8 mouse cellular contexts compared by ENCODE assay signal in the genomic region with DNA sequence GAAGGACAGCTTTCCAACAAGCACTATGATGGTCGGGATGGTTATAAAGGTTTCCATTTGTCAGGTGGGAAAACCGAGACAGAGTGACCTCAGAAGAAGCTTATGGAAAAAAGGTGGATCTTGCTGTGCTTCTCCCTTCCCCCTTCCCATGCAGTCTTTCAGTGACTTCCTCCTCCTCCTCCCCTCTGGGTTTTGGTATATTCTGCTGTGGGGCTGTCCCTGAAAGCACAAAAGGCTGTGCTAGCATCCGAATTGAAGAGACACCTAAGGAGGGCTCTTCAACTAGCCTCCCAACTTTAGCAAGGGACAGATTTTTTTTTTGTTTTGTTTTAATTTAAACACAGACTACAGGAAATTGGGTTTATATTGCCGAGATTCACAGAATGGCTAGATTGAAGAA. TPM values are rescaled to one million over a fixed set of nuclear protein-coding genes. Genes with fewer than 3 reads are reported as not detected.
A peak's percentile ranks its signal among the peaks of the same experiment; 100 is the strongest.
DNase-seq lines count a peak whose midpoint lies in the region; ATAC-seq lines count a peak whose summit lies in the region.

No protein-coding gene starts in this region.

- 13% methylated on average over 4 of the region's 4 CpGs for WGBS in heart, embryonic 10.5 days
- WGBS in forebrain, embryonic 14.5 days, result 11% methylated on average over 4 of the region's 4 CpGs
- 5% methylated on average over 4 of the region's 4 CpGs for WGBS in liver, embryonic 13.5 days (ENCODE audit: insufficient replicate concordance)

- H3K9ac ChIP-seq in forebrain, embryonic 14.5 days (ENCODE audit: low read length), result peak overlapping the region; percentile 62
- no peak overlapping the region for H3K9ac ChIP-seq in liver, embryonic 13.5 days

- no peak overlapping the region for H3K27ac ChIP-seq in heart, embryonic 10.5 days
- no peak overlapping the region for H3K27ac ChIP-seq in forebrain, embryonic 14.5 days (ENCODE audit: low read depth, low read length)
- no peak overlapping the region for H3K27ac ChIP-seq in liver, embryonic 13.5 days

- no peaks in the 10 kb centered on the region for H3K36me3 ChIP-seq in heart, embryonic 10.5 days
- H3K36me3 ChIP-seq in forebrain, embryonic 14.5 days (ENCODE audit: control insufficient read depth, insufficient read depth, low read length), result no peaks in the 10 kb centered on the region
- H3K36me3 ChIP-seq in liver, embryonic 13.5 days, result no peaks in the 10 kb centered on the region

- peaks cover 55% of the 10 kb centered on the region for H3K27me3 ChIP-seq in heart, embryonic 10.5 days (ENCODE audit: insufficient read depth, poor library complexity, severe bottlenecking)
- H3K27me3 ChIP-seq in forebrain, embryonic 14.5 days (replicated peaks; ENCODE audit: control insufficient read depth, insufficient read depth, low read length), result 0 out of 2 replicates have a peak, but pooled peaks cover 2% of the 10 kb centered on the region
- H3K27me3 ChIP-seq in liver, embryonic 13.5 days, result peaks cover 61% of the 10 kb centered on the region

- H3K4me2 ChIP-seq in forebrain, embryonic 14.5 days (ENCODE audit: low read length), result peak overlapping the region; percentile 99
- H3K4me2 ChIP-seq in liver, embryonic 13.5 days, result peak overlapping the region; percentile 61

- DNase-seq in heart, embryonic 10.5 days (ENCODE audit: low spot score), result no peak
- no peak for DNase-seq in heart, adult 11 months
- no peak for DNase-seq in forebrain, embryonic 14.5 days (ENCODE audit: low spot score)
- no peak for DNase-seq in liver, embryonic 13.5 days
- DNase-seq in right cerebral cortex, postnatal 10 days (ENCODE audit: low spot score in 2 of 2), result no peak
- no peak for DNase-seq in MN1 (ENCODE audit: low spot score)
- no peak for DNase-seq in layer of hippocampus, postnatal 10 days (ENCODE audit: low spot score in 2 of 2)

- peaks cover 48% of the 10 kb centered on the region for H3K4me1 ChIP-seq in heart, embryonic 10.5 days
- peaks cover 28% of the 10 kb centered on the region for H3K4me1 ChIP-seq in forebrain, embryonic 14.5 days (ENCODE audit: control insufficient read depth, insufficient read depth, low read length)
- peaks cover 8% of the 10 kb centered on the region; the same call in 1 of the 2 replicates for H3K4me1 ChIP-seq in liver, embryonic 13.5 days (replicated peaks)

- peak; percentile 62 for ATAC-seq in CD4-positive, CD25-positive, alpha-beta regulatory T cell, adult 4 months
- no peak for ATAC-seq in forebrain, embryonic 14.5 days
- no peak for ATAC-seq in liver, embryonic 13.5 days (ENCODE audit: low read depth)

- H3K4me3 ChIP-seq in heart, embryonic 10.5 days, result peak overlapping the region; percentile 80
- H3K4me3 ChIP-seq in forebrain, embryonic 14.5 days (ENCODE audit: low read depth, low read length), result peak overlapping the region; percentile 69
- H3K4me3 ChIP-seq in liver, embryonic 13.5 days (replicated peaks), result peak overlapping the region; percentile 53

- H3K9me3 ChIP-seq in heart, embryonic 10.5 days, result no peaks in the 10 kb centered on the region
- H3K9me3 ChIP-seq in forebrain, embryonic 14.5 days (replicated peaks; ENCODE audit: control insufficient read depth, low read length), result no peaks in the 10 kb centered on the region
- H3K9me3 ChIP-seq in liver, embryonic 13.5 days (replicated peaks), result no peaks in the 10 kb centered on the region

RNA-seq across cellular contexts. Expression of gene Igsf9b, which starts 1.7 kb away (rescaled TPM):
- 2.0 and 2.2 TPM in 2 replicates for polyA plus RNA-seq in heart, embryonic 10.5 days (2016; fragmentation: Nextera tagmentation; extraction: Ambion mirVana)
- polyA plus RNA-seq in CD4-positive, CD25-positive, alpha-beta regulatory T cell, adult 4 months (2017; shearing (Covaris generic)), result 1 to 10 TPM; 1.3 to 2.3 TPM
- 5.1 and 7.5 TPM in 2 replicates for polyA plus RNA-seq in forebrain, embryonic 14.5 days (2014; fragmentation: Nextera tagmentation; extraction: Ambion mirVana)
- polyA plus RNA-seq in liver, embryonic 13.5 days (2015; fragmentation: Nextera tagmentation; extraction: Ambion mirVana), result 0.13 and 0.14 TPM in 2 replicates
- 10 to 100 TPM; 72.4 to 80.8 TPM for total RNA-seq in layer of hippocampus, postnatal 10 days (2021)
